Mouse (Mus musculus): ENCODE data around the gene Cdca5.
"Not testable (repeated sequence)": the region's sequence is repeated elsewhere in the genome, so short reads cannot be mapped to it uniquely, and the experiment has no call there.

The Cdca5 gene

GRCm38 (mm10) chr19:6104476-6104875 is 19.7 kb downstream of the Cdca5 start:
- no peak for DNase-seq (ENCODE audit: low read depth, low spot score)

- DNase-seq (ENCODE audit: low read depth, low spot score): no peak
These were observed 20.8 kb downstream of the Cdca5 start, which contains the start of gene Naaladl1 for GRCm38 (mm10) chr19:6105586-6105985. Gene Naaladl1 (plus strand): TSS chr19:6105782.

GRCm38 (mm10) chr19:6113116-6113515 is 28.3 kb downstream of the Cdca5 start:
- no peak for DNase-seq (ENCODE audit: low read depth, low spot score)

DNA sequence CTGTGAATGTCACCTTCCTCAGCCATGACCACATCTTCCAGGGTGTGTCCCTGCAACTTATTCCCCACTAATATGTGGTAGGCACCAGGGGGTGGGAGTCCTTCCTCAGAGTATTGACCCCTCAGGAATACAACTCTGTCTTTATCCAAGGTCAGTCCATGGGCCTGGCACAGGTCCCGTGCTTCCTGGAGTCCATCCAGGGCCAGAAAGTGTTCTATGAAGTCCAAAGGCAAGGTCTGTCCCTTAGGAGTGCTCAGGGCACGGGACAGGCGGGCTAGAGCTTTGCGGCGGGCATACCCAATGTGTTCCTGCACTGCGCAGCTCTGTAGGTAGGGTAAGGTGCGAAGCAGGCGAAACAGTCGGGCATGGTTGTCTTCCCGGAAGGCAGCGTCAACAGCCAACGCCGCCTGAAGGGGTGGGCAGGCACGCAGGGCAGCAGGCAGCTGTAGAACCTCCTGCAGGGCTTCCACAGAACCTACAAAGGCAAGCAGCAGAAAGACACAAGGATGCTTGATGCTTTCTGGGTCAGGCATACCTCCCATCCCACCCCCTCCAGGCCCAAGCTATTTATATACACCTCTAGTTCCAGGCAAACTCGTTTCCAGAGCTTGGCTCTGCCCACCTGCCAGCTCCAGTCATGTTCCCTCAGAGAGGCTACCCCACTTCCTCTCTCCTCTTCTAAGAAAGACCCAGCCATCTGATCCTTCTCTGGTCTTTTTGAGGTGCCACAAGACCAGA is 31.5 kb downstream of the Cdca5 start:
- no peak for DNase-seq (ENCODE audit: low read depth, low spot score)

DNA sequence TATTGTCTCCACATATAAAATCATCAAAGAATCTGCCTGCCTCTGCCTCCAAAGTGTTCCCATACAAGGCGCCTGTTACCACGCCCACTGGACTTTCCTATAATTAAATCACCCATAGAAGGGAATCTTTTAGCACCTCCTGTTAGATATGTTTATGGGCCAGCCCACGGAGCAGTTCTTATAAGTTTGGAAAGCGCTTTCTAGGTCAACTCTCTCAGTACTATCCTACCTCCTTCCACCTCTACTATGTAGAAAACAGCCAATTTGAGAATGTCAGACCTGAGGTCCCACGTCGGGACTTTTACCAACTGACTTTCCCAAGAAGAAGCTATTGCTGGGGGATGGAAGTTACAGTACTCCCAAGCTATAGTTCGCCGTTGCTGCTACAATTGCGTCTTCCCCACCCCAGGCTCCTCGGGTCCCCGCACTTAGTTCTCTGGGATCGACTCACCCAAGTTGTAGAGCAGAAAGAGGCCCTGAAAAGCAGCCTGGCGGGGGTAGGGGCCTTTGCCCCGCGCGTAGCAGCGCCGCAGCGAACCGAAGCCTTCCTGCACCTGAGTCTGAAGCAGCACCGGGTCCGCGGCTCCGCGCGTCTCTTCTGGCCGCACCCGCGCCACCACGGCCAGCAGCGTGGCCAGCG is 32.7 kb downstream of the Cdca5 start:
- DNase-seq (ENCODE audit: low read depth, low spot score): no peak

- peak; percentile 94 for DNase-seq (ENCODE audit: low read depth, low spot score)
These were observed 33.3 kb downstream of the Cdca5 start, which contains the start of gene Sac3d1 for GRCm38 (mm10) chr19:6117986-6118676. Gene Sac3d1 (minus strand): TSS chr19:6118650.

DNA sequence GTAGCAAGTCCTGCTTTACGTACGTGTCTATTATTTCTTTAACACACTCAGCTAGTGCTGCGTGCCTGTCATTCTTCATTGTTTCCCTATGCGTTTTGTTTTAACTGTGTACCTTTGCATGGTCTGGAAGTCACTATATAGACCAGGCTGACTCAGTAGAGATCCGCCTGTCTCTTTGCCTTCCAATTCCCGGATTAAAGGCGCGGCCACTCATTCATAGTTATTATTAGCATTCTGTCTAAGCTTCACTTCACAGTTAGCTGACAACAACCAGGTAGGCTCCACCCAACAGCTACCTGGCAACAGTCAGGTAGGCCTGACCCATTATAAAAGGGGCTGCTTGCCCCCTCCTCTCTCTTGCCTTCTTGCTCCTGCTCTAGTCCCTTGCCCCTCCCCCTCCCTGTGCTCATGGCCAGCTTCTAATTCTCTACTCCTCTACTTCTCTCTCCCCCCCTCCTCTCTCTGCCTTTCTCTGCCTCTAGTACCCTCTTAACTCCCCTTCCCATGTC is 33.9 kb downstream of the Cdca5 start:
- DNase-seq (ENCODE audit: low read depth, low spot score): no peak

GRCm38 (mm10) chr19:6121761-6122160 is 37.0 kb downstream of the Cdca5 start:
- DNase-seq (ENCODE audit: low read depth, low spot score): peak; percentile 38

DNA sequence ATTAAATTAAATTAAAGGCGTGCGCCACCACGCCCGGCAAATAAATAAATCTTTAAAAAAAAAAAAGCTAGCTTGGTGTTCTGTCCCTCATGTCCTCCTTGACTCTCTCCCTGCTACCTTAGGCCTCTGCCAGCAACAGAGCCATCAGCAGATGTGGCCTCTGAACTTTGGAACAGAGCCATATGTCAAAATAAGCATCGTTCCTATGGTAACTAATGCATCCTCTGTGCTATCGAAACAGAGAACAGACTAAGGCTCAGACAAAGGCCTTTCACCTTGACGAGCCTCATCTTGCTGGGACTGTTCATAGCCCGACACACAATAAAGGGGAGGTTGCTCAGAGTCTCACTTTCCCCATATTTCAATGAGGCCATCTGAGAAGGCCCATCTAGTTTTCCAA is 38.5 kb downstream of the Cdca5 start:
- DNase-seq (ENCODE audit: low read depth, low spot score): no peak

DNA sequence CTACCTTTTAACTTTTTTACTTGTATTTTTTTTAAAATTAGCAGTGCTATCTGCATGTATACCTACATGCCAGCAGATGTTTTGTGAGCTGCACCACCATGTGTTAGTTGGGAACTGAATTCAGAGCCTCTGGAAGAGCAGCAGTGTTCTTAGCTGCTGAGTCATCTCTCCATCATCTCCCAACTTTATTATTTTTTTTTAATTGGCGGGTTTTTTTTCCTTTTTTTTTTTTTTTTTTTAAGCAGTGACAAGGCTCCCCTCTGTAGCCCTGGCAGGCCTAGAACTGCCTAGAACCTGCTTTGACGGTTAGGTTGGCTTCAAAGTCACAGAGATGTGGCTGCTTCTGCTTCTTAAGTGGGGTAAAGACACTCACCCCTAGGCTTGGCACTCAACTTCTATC is 40.1 kb downstream of the Cdca5 start:
- no peak for DNase-seq (ENCODE audit: low read depth, low spot score)

GRCm38 (mm10) chr19:6126289-6126688 is 41.5 kb downstream of the Cdca5 start:
- DNase-seq (ENCODE audit: low read depth, low spot score): peak; percentile 83

- DNase-seq (ENCODE audit: low read depth, low spot score): no peak
These were observed 42.2 kb downstream of the Cdca5 start for GRCm38 (mm10) chr19:6126789-6127580.

- peak; percentile 98 for DNase-seq (ENCODE audit: low read depth, low spot score)
These were observed 43.1 kb downstream of the Cdca5 start, which contains the start of gene Snx15 for GRCm38 (mm10) chr19:6127760-6128341. Gene Snx15 (minus strand): TSS chr19:6128304.

GRCm38 (mm10) chr19:6130414-6131128 is 45.8 kb downstream of the Cdca5 start:
- not testable (repeated sequence) for DNase-seq (ENCODE audit: low read depth, low spot score)

DNA sequence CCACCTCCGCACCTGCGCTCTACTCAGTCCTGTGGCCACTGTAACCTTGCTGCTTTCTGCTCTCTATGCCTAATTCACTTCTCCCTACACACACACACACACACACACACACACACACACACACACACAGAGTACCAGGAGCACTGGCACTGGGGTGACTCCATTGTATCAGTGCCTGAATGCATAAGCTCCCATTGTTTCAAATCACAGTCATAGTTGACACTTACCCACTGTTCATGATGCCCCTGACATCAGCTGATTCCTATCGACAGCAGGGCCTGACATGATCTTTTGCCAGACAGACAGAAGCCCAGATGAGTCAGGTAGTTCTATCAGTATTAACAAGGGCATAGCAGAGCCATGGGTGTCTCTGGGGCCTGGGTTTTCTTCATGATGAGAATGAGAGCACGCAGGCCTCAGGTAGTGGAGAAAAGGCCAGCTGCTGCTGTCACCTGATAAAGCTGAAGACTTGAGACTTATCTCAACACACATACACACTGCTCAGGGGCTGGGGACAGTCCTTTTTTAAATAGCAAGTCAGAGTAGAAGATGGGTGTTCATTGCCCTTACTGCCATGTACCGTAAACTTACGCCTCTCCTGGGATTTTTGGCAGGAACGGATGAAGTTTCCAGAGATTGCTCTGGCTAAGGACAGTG is 47.5 kb downstream of the Cdca5 start:
- DNase-seq (ENCODE audit: low read depth, low spot score): no peak

DNA sequence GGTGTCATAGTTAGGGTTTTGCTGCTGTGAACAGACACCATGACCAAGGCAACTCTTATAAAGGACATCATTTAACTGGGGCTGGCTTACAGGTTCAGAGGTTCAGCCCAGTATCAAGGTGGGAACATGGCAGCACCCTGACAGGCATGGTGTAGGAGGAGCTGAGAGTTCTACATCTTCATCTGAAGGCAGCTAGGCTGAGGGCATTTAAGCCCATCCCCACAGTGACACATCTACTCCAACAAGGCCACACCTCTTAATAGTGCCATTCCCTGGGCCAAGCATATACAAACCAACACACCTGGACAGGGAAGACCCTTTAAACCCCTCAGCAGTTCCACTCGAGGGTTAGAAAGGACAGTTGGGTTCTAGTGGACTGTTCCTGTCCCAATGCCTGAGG is 48.4 kb downstream of the Cdca5 start:
- DNase-seq (ENCODE audit: low read depth, low spot score): not testable (repeated sequence)

DNA sequence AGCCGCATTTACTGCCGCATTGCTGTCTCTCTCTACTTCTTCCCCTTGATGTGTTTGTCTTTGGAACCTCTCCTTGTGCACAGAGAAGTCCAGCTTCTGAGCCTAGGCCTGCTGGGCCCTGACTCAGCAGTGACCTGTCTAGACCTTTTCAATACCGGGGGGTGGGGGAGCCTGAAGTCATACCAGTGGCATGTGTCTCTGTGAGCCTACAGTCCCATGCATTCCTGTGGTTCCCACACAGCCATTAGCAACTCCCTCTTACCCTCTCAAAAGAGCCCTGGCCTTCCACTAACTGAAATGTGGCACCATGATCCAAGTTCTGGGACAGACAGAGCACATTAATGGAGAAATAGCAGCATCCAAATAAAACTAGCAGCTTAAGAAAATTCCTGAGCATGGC is 51.6 kb downstream of the Cdca5 start:
- no peak for DNase-seq (ENCODE audit: low read depth, low spot score)

GRCm38 (mm10) chr19:6139701-6140100 is 54.9 kb downstream of the Cdca5 start:
- DNase-seq (ENCODE audit: low read depth, low spot score): no peak

DNA sequence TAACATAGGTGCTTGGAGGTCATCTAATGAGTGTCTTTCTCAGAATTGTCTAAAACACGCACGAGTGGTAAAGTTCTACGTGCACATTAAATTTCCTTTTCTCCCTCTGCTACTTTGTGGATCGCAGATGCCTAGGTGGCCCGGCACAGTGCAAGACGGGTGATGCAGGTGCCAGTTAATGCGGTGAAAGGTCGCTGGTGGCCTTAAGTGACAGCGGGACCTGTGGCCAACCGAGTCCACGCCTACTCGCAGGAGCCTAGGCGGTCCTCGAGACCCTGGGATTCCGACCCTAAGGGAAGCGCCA is 55.5 kb downstream of the Cdca5 start:
- DNase-seq (ENCODE audit: low read depth, low spot score): no peak
